Mouse (Mus musculus) lung, embryonic 14.5 days (tissue): ENCODE measurements around the gene Elavl4. TPM values are rescaled to one million over a fixed set of nuclear protein-coding genes. Genes with fewer than 3 reads are reported as not detected.

Source experiments
- ATAC-seq: fragments of 200-750 bp; cut with Nextera tagmentation; 2 replicates; pipeline ENCODE4 v1.8.0; 2017; ENCODE audit warnings: mild to moderate bottlenecking, moderate TSS enrichment, moderate library complexity; ENCODE audit not compliant: insufficient read depth
- DNase-seq: peaks from one replicate; pipeline ENCODE4 v3.0.0-alpha.2; 2015
- H3K27ac ChIP-seq: fragments of 300-500 bp; sonication (generic); 2 replicates; pipeline ENCODE4 v1.5.1; 2014; ENCODE audit warnings: low read depth, mild to moderate bottlenecking, moderate library complexity
- H3K27me3 ChIP-seq: fragments of 300-500 bp; sonication (generic); 2 replicates; pipeline ENCODE4 v1.6.1; 2014; ENCODE audit warnings: low read length, control low read depth; ENCODE audit not compliant: insufficient read depth
- H3K36me3 ChIP-seq: fragments of 300-500 bp; sonication (generic); 2 replicates; pipeline ENCODE4 v1.6.1; 2014; ENCODE audit warnings: control low read depth; ENCODE audit not compliant: insufficient read depth
- H3K4me1 ChIP-seq: fragments of 300-500 bp; sonication (generic); 2 replicates; pipeline ENCODE4 v1.6.1; 2014; ENCODE audit warnings: antibody characterized with exemption, control low read depth; ENCODE audit not compliant: insufficient read depth
- H3K4me2 ChIP-seq: fragments of 300-500 bp; sonication (generic); 2 replicates; pipeline ENCODE4 v1.6.1; 2014; ENCODE audit warnings: mild to moderate bottlenecking
- H3K4me3 ChIP-seq: fragments of 300-500 bp; sonication (generic); 2 replicates; pipeline ENCODE4 v1.5.1; 2014; ENCODE audit warnings: low read depth, low read length
- H3K9ac ChIP-seq: fragments of 300-500 bp; sonication (generic); 2 replicates; pipeline ENCODE4 v1.6.1; 2014
- H3K9me3 ChIP-seq: fragments of 300-500 bp; sonication (generic); 2 replicates; pipeline ENCODE4 v1.6.1; 2016; ENCODE audit warnings: low read depth, low read length, control low read depth
- CTCF ChIP-seq: IDR thresholded peaks from 2 replicates; pipeline ENCODE4 v1.5.1; 2016; ENCODE audit warnings: antibody characterized with exemption, low read depth
- WGBS: fragments of 180-500 bp; shearing (Covaris S2); extraction: QIAGEN DNeasy Blood & Tissue Kit; methylation state at CpG from one replicate; pipeline ENCODE4 v1.1.7; 2014; 5-methylcytosine and 5-hydroxymethylcytosine counted together
- polyA plus RNA-seq: library from polyadenylated mRNA; unstranded; fragments of >200 nt; fragmentation: Nextera tagmentation; extraction: Ambion mirVana; gene quantifications from 2 replicates; pipeline ENCODE4 v1.2.1, GENCODE M21; 2014

Elavl4 gene
- polyA plus RNA-seq, 1 experiment from 2014 or later, result 1.9 TPM

DNA sequence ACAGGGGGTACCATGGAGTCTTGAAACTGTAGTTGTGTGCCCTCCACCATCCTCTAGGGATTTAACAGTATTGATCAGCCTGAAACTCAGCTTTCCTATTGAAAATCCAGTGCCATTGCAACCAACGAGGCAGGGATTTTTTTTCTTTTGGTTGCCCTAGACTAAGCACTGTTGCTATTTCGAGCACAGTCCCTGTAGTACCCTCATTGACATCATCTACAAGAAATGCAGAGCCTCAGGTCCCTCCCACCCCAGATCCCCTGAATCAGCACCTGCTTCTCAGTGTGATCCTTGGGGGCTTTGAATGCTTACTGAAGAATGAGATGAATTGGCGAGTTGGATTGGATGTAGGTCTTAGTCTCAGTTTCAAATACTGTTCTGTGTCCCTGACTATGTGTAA lies 119.4 kb downstream of the Elavl4 start:
- DNase-seq (no peak), ATAC-seq (no peak)
- no peaks in the 10 kb centered on the region for H3K27me3 ChIP-seq
- WGBS, result 71% methylated on average over 3 of the region's 3 CpGs
- H3K9ac ChIP-seq, result no peak overlapping the region
- H3K27ac ChIP-seq, result no peak overlapping the region
- no peak overlapping the region for H3K4me3 ChIP-seq
- H3K4me1 ChIP-seq, result no peaks in the 10 kb centered on the region
- no peaks in the 10 kb centered on the region for H3K36me3 ChIP-seq
- H3K9me3 ChIP-seq, result no peaks in the 10 kb centered on the region
- no peak overlapping the region for H3K4me2 ChIP-seq
- no peak for TF ChIP-seq CTCF

DNA sequence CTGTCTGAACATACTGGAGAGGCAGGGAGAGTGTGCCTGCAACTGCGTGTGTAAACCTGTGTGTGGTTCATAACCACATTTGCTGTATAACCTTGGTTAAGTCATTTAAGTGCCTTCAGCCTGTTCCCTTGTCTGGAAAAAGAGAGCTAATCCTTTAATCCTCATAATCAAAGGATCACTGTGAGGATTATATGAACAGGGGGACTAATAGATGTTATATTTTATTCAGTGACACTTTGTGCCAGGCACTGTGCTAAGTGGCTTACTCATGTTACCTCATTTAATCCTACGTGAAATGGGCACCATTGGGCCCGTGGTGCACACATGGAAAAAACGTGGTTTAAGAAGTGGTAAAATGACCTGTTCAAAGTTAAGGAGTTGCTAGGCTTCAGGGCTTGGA lies 119.9 kb downstream of the Elavl4 start:
- WGBS, result 79% methylated on average over 4 of the region's 4 CpGs
- H3K27me3 ChIP-seq, result no peaks in the 10 kb centered on the region
- no peaks in the 10 kb centered on the region for H3K9me3 ChIP-seq
- no peaks in the 10 kb centered on the region for H3K36me3 ChIP-seq
- ATAC-seq (no peak), DNase-seq (no peak)
- H3K9ac ChIP-seq, result no peak overlapping the region
- H3K4me3 ChIP-seq, result no peak overlapping the region
- H3K4me1 ChIP-seq, result no peaks in the 10 kb centered on the region
- no peak for TF ChIP-seq CTCF
- H3K4me2 ChIP-seq, result no peak overlapping the region
- H3K27ac ChIP-seq, result no peak overlapping the region

DNA sequence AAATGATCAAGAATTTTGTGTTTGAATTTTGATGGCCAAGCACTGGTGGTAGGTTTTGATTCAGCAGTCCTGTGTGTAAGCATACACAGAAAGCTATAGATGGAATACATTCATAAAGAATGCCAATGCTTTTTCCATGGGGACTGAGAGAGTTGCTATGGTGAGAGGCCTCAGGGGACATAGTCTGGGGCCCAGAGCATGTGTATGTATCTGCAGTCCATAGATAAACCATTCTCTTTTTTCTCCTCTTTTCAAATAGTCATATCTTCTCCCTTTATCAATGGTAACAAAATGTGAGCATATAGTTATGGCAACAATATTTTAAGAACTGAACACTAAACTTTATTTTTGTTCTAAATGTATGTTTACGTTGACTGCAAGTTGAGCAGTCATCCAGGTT lies 122.1 kb downstream of the Elavl4 start:
- no peak for ATAC-seq
- Histone ChIP-seq H3K9ac (no peak overlapping the region), H3K4me2 (no peak overlapping the region), H3K27ac (no peak overlapping the region), H3K4me3 (no peak overlapping the region), H3K36me3 (no peaks in the 10 kb centered on the region), H3K4me1 (no peaks in the 10 kb centered on the region), H3K27me3 (no peaks in the 10 kb centered on the region), H3K9me3 (no peaks in the 10 kb centered on the region)
- no peak for DNase-seq
- 91% methylated on average over 1 of the region's 1 CpGs for WGBS
- TF ChIP-seq CTCF, result no peak

DNA sequence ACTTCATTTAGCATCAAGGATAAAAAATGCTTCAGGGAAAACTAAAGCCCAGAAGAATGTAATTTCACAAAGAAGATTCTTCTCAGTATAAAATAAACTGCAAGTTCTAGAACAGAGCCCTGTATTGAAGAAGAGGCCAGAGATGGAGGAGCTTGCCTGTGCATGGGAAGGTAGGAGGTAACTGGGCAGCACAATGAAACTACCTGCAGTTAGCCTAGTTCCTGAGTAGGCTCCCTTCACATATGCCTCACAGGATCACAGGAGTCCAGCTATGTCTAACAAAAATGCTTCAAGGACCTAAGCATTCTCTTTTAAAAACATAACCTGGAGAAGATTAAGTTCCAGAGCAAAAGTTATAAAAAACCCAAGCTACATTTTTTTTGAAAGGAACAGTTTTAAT lies 122.5 kb downstream of the Elavl4 start:
- Histone ChIP-seq H3K4me2 (no peak overlapping the region), H3K36me3 (no peaks in the 10 kb centered on the region), H3K27me3 (no peaks in the 10 kb centered on the region), H3K9me3 (no peaks in the 10 kb centered on the region), H3K4me3 (no peak overlapping the region), H3K4me1 (no peaks in the 10 kb centered on the region), H3K9ac (no peak overlapping the region), H3K27ac (no peak overlapping the region)
- DNase-seq (no peak), ATAC-seq (no peak)
- TF ChIP-seq CTCF, result no peak

DNA sequence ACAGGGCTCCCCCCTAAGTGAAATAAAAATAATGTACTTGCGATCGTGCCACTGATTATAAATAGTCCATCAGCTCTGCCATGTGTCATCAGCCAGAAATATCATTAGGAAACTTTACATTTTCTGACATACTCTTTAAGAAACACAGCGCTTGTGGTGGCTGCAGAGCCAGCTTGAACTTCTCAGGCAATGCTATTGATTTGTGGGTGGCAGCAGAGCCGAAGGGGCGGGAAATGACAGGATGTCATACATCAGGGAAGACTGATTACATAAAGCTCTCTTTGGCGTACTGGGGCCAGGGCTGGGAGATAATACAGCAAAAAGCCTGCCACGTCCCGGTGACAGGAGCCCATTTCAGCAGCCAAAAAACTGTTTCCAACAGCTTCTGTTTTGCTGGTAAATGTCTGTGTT lies 124.1 kb downstream of the Elavl4 start:
- Histone ChIP-seq H3K4me1 (no peaks in the 10 kb centered on the region), H3K4me3 (no peak overlapping the region), H3K27ac (no peak overlapping the region), H3K9ac (no peak overlapping the region), H3K4me2 (no peak overlapping the region), H3K36me3 (no peaks in the 10 kb centered on the region), H3K27me3 (no peaks in the 10 kb centered on the region), H3K9me3 (no peaks in the 10 kb centered on the region)
- 27% methylated on average over 8 of the region's 8 CpGs for WGBS
- no peak for TF ChIP-seq CTCF
- peak; percentile 49; the same call in 1 of the 2 replicates for ATAC-seq
- DNase-seq, result peak; percentile 39

DNA sequence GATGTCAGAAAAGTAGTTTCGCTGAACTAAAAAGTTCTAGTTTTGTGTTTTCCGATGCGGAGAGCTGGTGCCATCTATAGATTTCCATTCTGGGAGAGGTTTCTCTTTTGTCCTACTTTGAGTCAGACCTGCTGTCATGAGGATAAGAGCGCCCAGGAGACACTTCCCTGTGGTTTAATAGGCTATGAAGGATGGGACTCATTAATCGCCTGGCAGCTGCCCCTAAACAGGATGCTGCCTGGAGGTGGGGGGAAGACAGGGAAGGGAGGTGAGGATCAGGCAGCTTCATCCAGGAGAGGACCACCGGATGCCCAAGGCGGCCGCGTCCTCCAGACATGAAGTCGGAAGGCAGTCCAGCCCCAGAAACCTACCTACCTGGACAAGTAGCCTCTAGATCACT lies 126.2 kb downstream of the Elavl4 start:
- no peak overlapping the region for H3K9ac ChIP-seq
- H3K4me2 ChIP-seq, result no peak overlapping the region
- H3K27me3 ChIP-seq, result no peaks in the 10 kb centered on the region
- WGBS, result 56% methylated on average over 10 of the region's 10 CpGs
- H3K27ac ChIP-seq, result no peak overlapping the region
- H3K9me3 ChIP-seq, result no peaks in the 10 kb centered on the region
- ATAC-seq, result no peak
- TF ChIP-seq CTCF, result no peak
- no peak for DNase-seq
- H3K4me1 ChIP-seq, result no peaks in the 10 kb centered on the region
- H3K4me3 ChIP-seq, result no peak overlapping the region
- no peaks in the 10 kb centered on the region for H3K36me3 ChIP-seq

DNA sequence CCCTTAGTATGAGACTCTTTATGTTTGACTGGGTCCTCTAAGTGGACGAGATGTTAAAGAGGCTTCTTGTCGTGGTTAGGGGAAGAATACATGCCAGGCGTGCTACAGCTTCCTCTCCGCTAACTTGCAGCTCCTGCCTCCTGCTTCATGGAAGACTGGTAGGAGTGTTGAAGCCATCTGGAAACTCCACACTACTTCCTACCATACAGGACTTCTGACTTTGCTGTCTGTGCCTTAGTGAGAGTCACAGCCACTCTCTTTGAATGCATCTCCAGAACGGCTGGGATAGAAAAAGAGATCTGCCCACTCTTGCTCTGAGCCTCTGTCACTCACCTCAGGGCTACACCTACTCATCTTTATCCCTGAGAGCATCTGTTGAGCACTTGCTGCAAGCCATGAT lies 132.9 kb downstream of the Elavl4 start:
- Histone ChIP-seq H3K27ac (no peak overlapping the region), H3K27me3 (no peaks in the 10 kb centered on the region), H3K4me3 (no peak overlapping the region), H3K4me2 (no peak overlapping the region), H3K36me3 (no peaks in the 10 kb centered on the region), H3K4me1 (no peaks in the 10 kb centered on the region), H3K9ac (no peak overlapping the region), H3K9me3 (no peaks in the 10 kb centered on the region)
- DNase-seq (no peak), ATAC-seq (no peak)
- 74% methylated on average over 5 of the region's 5 CpGs for WGBS
- no peak for TF ChIP-seq CTCF

DNA sequence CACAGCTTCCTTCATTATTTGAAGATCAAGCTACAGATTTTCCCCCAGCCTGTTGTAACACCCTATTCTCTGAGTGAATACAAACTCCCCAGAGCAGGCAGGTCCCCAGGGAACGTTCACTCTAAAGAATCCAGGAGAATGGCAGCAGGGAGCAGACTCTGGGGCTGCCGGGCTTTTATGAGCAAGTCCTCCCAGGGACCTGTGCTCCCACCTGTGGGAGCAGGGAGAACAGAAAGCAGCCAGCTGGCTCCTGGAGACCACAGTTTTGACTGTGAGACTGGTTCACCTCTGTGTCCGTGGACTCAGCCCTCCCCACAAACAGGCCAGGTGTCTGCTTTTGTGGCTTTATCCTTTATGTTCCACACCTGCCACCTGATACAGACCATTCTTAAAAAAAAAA lies 134.2 kb downstream of the Elavl4 start:
- H3K4me1 ChIP-seq, result no peaks in the 10 kb centered on the region
- no peak overlapping the region for H3K4me2 ChIP-seq
- no peaks in the 10 kb centered on the region for H3K36me3 ChIP-seq
- H3K9ac ChIP-seq, result no peak overlapping the region
- no peak overlapping the region for H3K4me3 ChIP-seq
- ATAC-seq (no peak), DNase-seq (no peak)
- H3K27ac ChIP-seq, result no peak overlapping the region
- H3K9me3 ChIP-seq, result no peaks in the 10 kb centered on the region
- WGBS, result 44% methylated on average over 3 of the region's 3 CpGs
- H3K27me3 ChIP-seq, result no peaks in the 10 kb centered on the region
- TF ChIP-seq CTCF, result no peak
